Mouse (Mus musculus): ENCODE measurements around the gene Cnnm1. TPM values are rescaled to one million over a fixed set of nuclear protein-coding genes. Genes with fewer than 3 reads are reported as not detected.
"Not testable (repeated sequence)": the region's sequence is repeated elsewhere in the genome, so short reads cannot be mapped to it uniquely, and the experiment has no call there.

The Cnnm1 gene
- total and polyA plus RNA-seq, 3 experiments = 0.04 TPM; not detected in 2

GRCm38 (mm10) chr19:43478891-43479290, 38.7 kb downstream of the Cnnm1 start (continued):
- TF ChIP-seq KAT2A (conservative IDR thresholded peaks at IDR 0.05; ENCODE audit: low read depth, low read length) (no peak), CHD1 (IDR thresholded peaks at IDR 0.05; ENCODE audit: low read depth, low read length) (no peak), POLR2A (IDR thresholded peaks at IDR 0.05; ENCODE audit: control insufficient read depth in 1 of 2, insufficient read depth in 1 of 2, low read depth in 1 of 2, low read length in 2 of 2, poor library complexity in 1 of 2) (no peak)

- TF ChIP-seq RAD21 (IDR thresholded peaks at IDR 0.05; ENCODE audit: low read depth, low read length) = no peak
- Histone ChIP-seq H3K9ac (ENCODE audit: control insufficient read depth, low read depth, low read length, poor library complexity, severe bottlenecking) (no peak overlapping the region), H3K36me3 (ENCODE audit: control insufficient read depth in 1 of 2, insufficient read depth in 2 of 2, low read length in 2 of 2) (peaks cover 0 to 2% of the 10 kb centered on the region in 2 experiments; a peak in 1 of 4 replicates), H3K27me3 (ENCODE audit: control insufficient read depth in 1 of 2, insufficient read depth in 2 of 2, low read length in 2 of 2) (peaks cover 14 to 19% of the 10 kb centered on the region in 2 experiments), H3K27ac (ENCODE audit: control insufficient read depth, low read depth, low read length) (no peak overlapping the region), H3K4me1 (ENCODE audit: control insufficient read depth in 1 of 2, insufficient read depth in 2 of 2, low read length in 2 of 2) (no peaks in the 10 kb centered on the region), H3K9me3 (replicated peaks; ENCODE audit: insufficient read depth, low read length) (no peaks in the 10 kb centered on the region), H3K79me2 (ENCODE audit: control insufficient read depth, insufficient read depth, low read length, poor library complexity) (no peaks in the 10 kb centered on the region), H3K4me3 (ENCODE audit: control insufficient read depth in 1 of 2, insufficient read depth in 1 of 2, low read depth in 2 of 2, low read length in 2 of 2) (no peak overlapping the region)
- DNase-seq (ENCODE audit: low read depth, low spot score) = no peak
Measured at GRCm38 (mm10) chr19:43479431-43479830, 39.2 kb downstream of the Cnnm1 start.

- H3K79me2 ChIP-seq (ENCODE audit: control insufficient read depth, insufficient read depth, low read length, poor library complexity) = no peaks in the 10 kb centered on the region
- no peak for TF ChIP-seq HCFC1 (IDR thresholded peaks at IDR 0.05; ENCODE audit: low read depth, low read length)
- no peak for TF ChIP-seq GATA1 (IDR thresholded peaks at IDR 0.05; ENCODE audit: low read depth, low read length)
- H3K4me3 ChIP-seq (ENCODE audit: control insufficient read depth in 1 of 2, insufficient read depth in 1 of 2, low read depth in 2 of 2, low read length in 2 of 2) = no peak overlapping the region
- peaks cover 14 to 24% of the 10 kb centered on the region in 2 experiments for H3K27me3 ChIP-seq (ENCODE audit: control insufficient read depth in 1 of 2, insufficient read depth in 2 of 2, low read length in 2 of 2)
- peaks cover 0 to 2% of the 10 kb centered on the region in 2 experiments; a peak in 1 of 4 replicates for H3K36me3 ChIP-seq (ENCODE audit: control insufficient read depth in 1 of 2, insufficient read depth in 2 of 2, low read length in 2 of 2)
- no peaks in the 10 kb centered on the region for H3K9me3 ChIP-seq (replicated peaks; ENCODE audit: insufficient read depth, low read length)
- H3K27ac ChIP-seq (ENCODE audit: control insufficient read depth, low read depth, low read length) = no peak overlapping the region
- DNase-seq (ENCODE audit: low read depth, low spot score) = no peak
- no peak overlapping the region for H3K9ac ChIP-seq (ENCODE audit: control insufficient read depth, low read depth, low read length, poor library complexity, severe bottlenecking)
- H3K4me1 ChIP-seq (ENCODE audit: control insufficient read depth in 1 of 2, insufficient read depth in 2 of 2, low read length in 2 of 2) = no peaks in the 10 kb centered on the region
Measured at GRCm38 (mm10) chr19:43480512-43480911, 40.3 kb downstream of the Cnnm1 start.

GRCm38 (mm10) chr19:43487429-43487828, 47.2 kb downstream of the Cnnm1 start:
- H3K4me3 ChIP-seq (ENCODE audit: control insufficient read depth in 1 of 2, insufficient read depth in 1 of 2, low read depth in 2 of 2, low read length in 2 of 2) = no peak overlapping the region
- H3K9me3 ChIP-seq (replicated peaks; ENCODE audit: insufficient read depth, low read length) = no peaks in the 10 kb centered on the region
- peaks cover 7 to 13% of the 10 kb centered on the region in 2 experiments for H3K27me3 ChIP-seq (ENCODE audit: control insufficient read depth in 1 of 2, insufficient read depth in 2 of 2, low read length in 2 of 2)
- no peak overlapping the region for H3K9ac ChIP-seq (ENCODE audit: control insufficient read depth, low read depth, low read length, poor library complexity, severe bottlenecking)
- H3K27ac ChIP-seq (ENCODE audit: control insufficient read depth, low read depth, low read length) = no peak overlapping the region
- DNase-seq (ENCODE audit: low read depth, low spot score) = peak; percentile 81
- no peaks in the 10 kb centered on the region for H3K79me2 ChIP-seq (ENCODE audit: control insufficient read depth, insufficient read depth, low read length, poor library complexity)
- TF ChIP-seq SMC3 (IDR thresholded peaks at IDR 0.05; ENCODE audit: low read depth, low read length) (peak; percentile 57), RAD21 (IDR thresholded peaks at IDR 0.05; ENCODE audit: low read depth, low read length) (peak; percentile 41), CTCF (IDR thresholded peaks at IDR 0.05 in 2 of 3, conservative IDR thresholded peaks at IDR 0.05 in 1 of 3; ENCODE audit: control insufficient read depth in 1 of 3, insufficient read depth in 1 of 3, low read depth in 2 of 3, low read length in 3 of 3, poor library complexity in 1 of 3, severe bottlenecking in 1 of 3) (peak; percentile 6 to 66 (median 65); a peak in 4 of 6 replicates), POLR2AphosphoS5 (IDR thresholded peaks at IDR 0.05; ENCODE audit: borderline replicate concordance, low read depth, low read length) (no peak)
- no peaks in the 10 kb centered on the region for H3K4me1 ChIP-seq (ENCODE audit: control insufficient read depth in 1 of 2, insufficient read depth in 2 of 2, low read length in 2 of 2)
- no peaks in the 10 kb centered on the region for H3K36me3 ChIP-seq (ENCODE audit: control insufficient read depth in 1 of 2, insufficient read depth in 2 of 2, low read length in 2 of 2)

- DNase-seq (ENCODE audit: low read depth, low spot score) = peak; percentile 58
- not testable (repeated sequence) for H3K27me3 ChIP-seq (ENCODE audit: control insufficient read depth in 1 of 2, insufficient read depth in 2 of 2, low read length in 2 of 2); H3K27ac ChIP-seq (ENCODE audit: control insufficient read depth, low read depth, low read length); H3K36me3 ChIP-seq (ENCODE audit: control insufficient read depth in 1 of 2, insufficient read depth in 2 of 2, low read length in 2 of 2); H3K9ac ChIP-seq (ENCODE audit: control insufficient read depth, low read depth, low read length, poor library complexity, severe bottlenecking); H3K79me2 ChIP-seq (ENCODE audit: control insufficient read depth, insufficient read depth, low read length, poor library complexity); H3K9me3 ChIP-seq (replicated peaks; ENCODE audit: insufficient read depth, low read length); H3K4me1 ChIP-seq (ENCODE audit: control insufficient read depth in 1 of 2, insufficient read depth in 2 of 2, low read length in 2 of 2); H3K4me3 ChIP-seq (ENCODE audit: control insufficient read depth in 1 of 2, insufficient read depth in 1 of 2, low read depth in 2 of 2, low read length in 2 of 2)
Measured at GRCm38 (mm10) chr19:43493316-43493715, 53.1 kb downstream of the Cnnm1 start.
